Mouse (Mus musculus): Measurements from ENCODE around the gene Thap8. TPM values are rescaled to one million over a fixed set of nuclear protein-coding genes. Genes with fewer than 3 reads are reported as not detected.
A peak's percentile ranks its signal among the peaks of the same experiment; 100 is the strongest.

Gene Thap8
- polyA plus RNA-seq, 1 experiment from 2014 or later, result 0.68 TPM

DNA sequence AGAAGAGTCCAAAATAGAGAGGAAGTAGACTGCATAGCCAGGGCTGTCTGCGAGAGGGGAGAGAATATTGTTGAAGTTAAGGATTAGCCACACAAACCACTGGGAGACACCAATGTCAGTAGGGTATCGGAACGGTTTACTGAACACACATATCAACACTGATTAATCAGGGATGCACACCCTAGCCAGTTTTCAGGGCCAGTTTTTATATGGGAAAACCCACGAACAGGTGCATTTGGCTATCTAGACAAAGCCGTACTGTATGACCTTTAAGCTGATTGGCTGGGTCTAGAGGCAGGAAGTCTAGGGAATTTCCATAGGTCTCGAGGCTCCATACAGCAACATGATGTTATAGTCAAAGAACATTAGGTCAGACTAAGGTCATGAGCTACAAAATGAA lies 43.0 kb downstream of the Thap8 start:
- 38% methylated on average over 6 of the region's 6 CpGs for WGBS
- H3K9me3 ChIP-seq (replicated peaks), result no peaks in the 10 kb centered on the region; the same call in 1 of the 2 replicates
- ATAC-seq, result peak; percentile 3; the same call in 1 of the 2 replicates
- H3K4me2 ChIP-seq, result peak overlapping the region; percentile 86
- H3K27ac ChIP-seq, result peak overlapping the region; percentile 58; the same call in 1 of the 2 replicates
- peak overlapping the region; percentile 83 for H3K4me3 ChIP-seq
- H3K27me3 ChIP-seq, result 0 out of 2 replicates have a peak, but pooled peaks cover 3% of the 10 kb centered on the region
- H3K36me3 ChIP-seq (ENCODE audit: poor library complexity, severe bottlenecking), result no peaks in the 10 kb centered on the region
- peak overlapping the region; percentile 60 for H3K9ac ChIP-seq
- H3K4me1 ChIP-seq, result peaks cover 23% of the 10 kb centered on the region

DNA sequence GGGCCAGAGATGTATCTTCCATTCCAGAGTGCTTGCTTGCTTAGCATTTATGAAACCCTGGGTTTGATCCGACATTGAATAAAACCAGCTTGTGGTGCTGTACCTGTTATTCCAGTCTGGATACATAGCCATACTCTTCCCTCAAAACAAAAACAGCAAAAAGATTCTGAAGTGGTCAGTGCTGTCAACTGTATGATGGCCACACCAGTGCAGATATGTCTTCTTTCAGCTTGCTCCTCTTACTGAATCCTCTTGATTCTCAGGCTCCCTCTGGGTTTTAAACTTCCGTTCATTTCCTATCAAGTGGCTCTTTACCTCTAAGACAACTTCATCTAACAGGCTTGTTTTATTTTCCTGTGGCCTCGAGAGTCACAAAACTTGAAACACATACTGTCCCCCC lies 43.9 kb downstream of the Thap8 start, which contains the start of gene Sdhaf1:
Gene Sdhaf1 (minus strand): TSS at position 101 of the 400 bp plus-strand sequence.
- WGBS, result 81% methylated on average over 3 of the region's 3 CpGs
- peak within 1 kb of the TSS; percentile 60 for H3K9ac ChIP-seq

DNA sequence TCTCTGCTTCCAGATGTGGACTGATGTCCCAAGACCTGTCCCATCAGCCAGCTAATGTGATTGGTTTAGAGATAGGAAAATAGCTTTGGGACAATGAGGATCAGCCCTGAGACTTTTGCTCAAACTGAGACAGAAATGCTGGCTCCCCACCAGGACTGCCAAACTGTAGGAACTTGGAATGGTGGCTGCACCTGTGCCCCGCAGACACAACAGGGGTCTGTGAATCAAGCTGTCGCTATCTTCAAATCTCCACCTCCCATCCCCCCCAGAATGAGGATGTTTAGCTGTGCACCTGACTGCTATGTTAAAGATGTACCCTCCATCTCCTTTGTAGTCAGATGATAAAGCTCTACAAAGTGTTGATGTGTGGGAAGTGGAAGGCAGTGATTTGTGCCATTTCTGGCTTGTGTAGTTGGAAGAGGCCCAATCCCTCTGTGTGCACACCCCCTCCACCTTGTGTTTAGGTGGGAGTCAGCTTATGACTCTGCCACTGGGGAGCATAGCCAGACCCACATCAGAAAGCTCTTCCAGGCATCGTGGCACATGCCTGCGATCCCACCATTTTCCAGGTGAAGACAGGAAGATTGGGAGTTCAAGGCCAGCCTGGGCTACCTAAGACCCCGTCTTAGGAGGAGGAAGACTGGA lies 44.5 kb downstream of the Thap8 start:
- peaks cover 23% of the 10 kb centered on the region for H3K4me1 ChIP-seq
- H3K4me2 ChIP-seq, result no peak overlapping the region
- no peak for ATAC-seq
- H3K27me3 ChIP-seq, result 0 out of 2 replicates have a peak, but pooled peaks cover 5% of the 10 kb centered on the region
- H3K4me3 ChIP-seq, result no peak overlapping the region
- WGBS, result 87% methylated on average over 5 of the region's 5 CpGs
- H3K9ac ChIP-seq, result no peak overlapping the region
- no peaks in the 10 kb centered on the region; the same call in 1 of the 2 replicates for H3K9me3 ChIP-seq (replicated peaks)
- H3K36me3 ChIP-seq (ENCODE audit: poor library complexity, severe bottlenecking), result no peaks in the 10 kb centered on the region
- H3K27ac ChIP-seq, result no peak overlapping the region

More for the DNA sequence above, 43.9 kb downstream of the Thap8 start, which contains the start of gene Sdhaf1:
- Histone ChIP-seq H3K4me2 (peak within 1 kb of the TSS; percentile 86), H3K27ac (peak within 1 kb of the TSS; percentile 58; the same call in 1 of the 2 replicates), H3K4me1 (peaks cover 23% of the 10 kb centered on the region), H3K27me3 (0 out of 2 replicates have a peak, but pooled peaks cover 3% of the 10 kb centered on the region), H3K4me3 (peak within 1 kb of the TSS; percentile 83), H3K9me3 (replicated peaks) (no peaks in the 10 kb centered on the region; the same call in 1 of the 2 replicates), H3K36me3 (ENCODE audit: poor library complexity, severe bottlenecking) (no peaks in the 10 kb centered on the region)
- no peak for ATAC-seq

DNA sequence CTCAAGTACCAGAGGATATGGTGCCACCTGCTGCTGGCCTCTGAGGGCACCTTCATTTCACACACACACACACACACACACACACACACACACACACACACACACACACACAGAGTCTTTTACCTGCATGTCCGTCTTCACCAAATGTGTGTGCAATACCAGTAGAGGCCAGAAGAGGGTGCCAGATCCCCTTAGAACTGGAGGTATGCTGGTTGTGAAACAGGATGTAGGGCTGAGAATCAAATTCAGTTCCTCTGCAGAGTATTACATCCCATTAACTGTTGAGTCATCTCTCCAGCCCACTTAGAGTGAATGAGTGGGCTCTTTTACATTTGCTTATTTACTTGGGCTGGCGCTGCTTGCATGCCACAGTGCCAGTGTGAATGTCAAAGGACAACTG lies 45.5 kb downstream of the Thap8 start:
- ATAC-seq, result no peak
- no peak overlapping the region for H3K9ac ChIP-seq
- H3K9me3 ChIP-seq (replicated peaks), result no peaks in the 10 kb centered on the region; the same call in 1 of the 2 replicates
- H3K27me3 ChIP-seq, result peaks cover 5% of the 10 kb centered on the region; the same call in 1 of the 2 replicates
- WGBS, result 28% methylated on average over 2 of the region's 2 CpGs
- no peaks in the 10 kb centered on the region for H3K36me3 ChIP-seq (ENCODE audit: poor library complexity, severe bottlenecking)
- H3K4me1 ChIP-seq, result peaks cover 23% of the 10 kb centered on the region
- H3K4me3 ChIP-seq, result no peak overlapping the region
- no peak overlapping the region for H3K27ac ChIP-seq
- no peak overlapping the region for H3K4me2 ChIP-seq

DNA sequence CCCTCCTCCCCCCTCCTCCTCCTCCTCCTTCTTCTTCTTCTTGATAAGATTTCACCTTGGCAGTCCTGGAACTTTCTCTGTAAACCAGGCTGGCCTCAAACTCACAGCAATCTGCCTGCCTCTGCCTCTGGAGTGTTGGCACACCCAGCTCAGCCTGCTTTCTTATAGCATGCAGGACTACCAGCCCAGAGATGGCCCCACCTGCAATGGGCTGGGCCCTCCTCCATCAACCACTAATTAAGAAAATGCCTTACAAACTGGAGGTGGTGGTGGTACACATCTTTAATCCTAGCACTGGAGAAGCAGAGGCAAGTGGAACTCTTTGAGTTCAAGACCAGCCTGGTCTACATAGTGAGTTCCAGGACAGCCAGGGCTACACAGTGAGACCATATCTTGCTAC lies 46.5 kb downstream of the Thap8 start:
- no peak overlapping the region for H3K9ac ChIP-seq
- H3K4me3 ChIP-seq, result no peak overlapping the region
- H3K27me3 ChIP-seq, result peaks cover 5% of the 10 kb centered on the region; the same call in 1 of the 2 replicates
- ATAC-seq, result no peak
- H3K36me3 ChIP-seq (ENCODE audit: poor library complexity, severe bottlenecking), result no peaks in the 10 kb centered on the region
- no peak overlapping the region for H3K27ac ChIP-seq
- H3K4me2 ChIP-seq, result no peak overlapping the region
- peaks cover 16% of the 10 kb centered on the region for H3K4me1 ChIP-seq
- no peaks in the 10 kb centered on the region; the same call in 1 of the 2 replicates for H3K9me3 ChIP-seq (replicated peaks)

DNA sequence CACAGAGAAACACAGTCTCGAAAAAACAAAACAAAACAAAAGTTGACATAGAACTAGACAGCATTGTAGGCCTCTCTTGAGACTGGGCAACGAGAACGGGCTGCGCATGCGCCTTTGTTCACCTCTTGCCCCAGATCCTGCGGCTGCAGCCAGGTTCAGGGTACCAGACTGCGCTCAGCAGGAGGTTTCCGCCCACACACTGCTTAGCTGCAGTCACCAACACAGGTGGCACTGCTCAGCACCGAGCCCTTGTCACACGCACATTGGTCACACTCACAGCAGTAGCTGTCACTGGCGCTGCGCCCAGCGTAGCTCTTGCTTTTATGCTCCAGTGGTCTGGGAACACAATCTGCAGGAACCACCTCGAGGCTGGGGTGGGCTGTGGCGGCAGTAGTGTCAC lies 47.2 kb downstream of the Thap8 start:
- H3K9me3 ChIP-seq (replicated peaks), result no peaks in the 10 kb centered on the region; the same call in 1 of the 2 replicates
- 61% methylated on average over 15 of the region's 15 CpGs for WGBS
- peaks cover 17% of the 10 kb centered on the region for H3K4me1 ChIP-seq
- H3K9ac ChIP-seq, result no peak overlapping the region
- H3K36me3 ChIP-seq (ENCODE audit: poor library complexity, severe bottlenecking), result no peaks in the 10 kb centered on the region
- ATAC-seq, result no peak
- H3K27me3 ChIP-seq, result peaks cover 5% of the 10 kb centered on the region; the same call in 1 of the 2 replicates
- no peak overlapping the region for H3K27ac ChIP-seq
- no peak overlapping the region for H3K4me3 ChIP-seq
- H3K4me2 ChIP-seq, result no peak overlapping the region

DNA sequence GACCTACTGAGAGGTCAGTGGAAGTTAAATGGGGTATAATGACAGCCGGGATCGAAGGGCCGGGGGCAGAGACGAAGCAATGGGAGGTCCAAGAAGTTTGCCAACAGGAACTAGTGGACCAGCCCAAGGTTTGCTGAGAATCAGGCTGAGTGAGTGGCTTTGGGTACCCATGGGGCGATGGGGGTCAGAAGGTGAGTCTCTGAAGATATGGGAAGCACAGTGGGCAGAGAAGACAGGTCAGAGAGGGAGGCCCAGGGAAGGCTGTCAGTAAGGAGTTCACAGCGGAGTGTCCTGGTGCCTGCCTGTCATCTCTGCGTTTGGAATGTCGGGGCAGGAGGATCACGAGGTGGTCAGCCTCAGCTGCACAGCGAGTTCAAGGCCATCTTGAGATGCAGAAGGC lies 48.5 kb downstream of the Thap8 start:
- 50% methylated on average over 10 of the region's 10 CpGs for WGBS
- Histone ChIP-seq H3K4me3 (no peak overlapping the region), H3K27me3 (peaks cover 5% of the 10 kb centered on the region; the same call in 1 of the 2 replicates), H3K9me3 (replicated peaks) (no peaks in the 10 kb centered on the region; the same call in 1 of the 2 replicates), H3K4me2 (no peak overlapping the region), H3K9ac (no peak overlapping the region), H3K36me3 (ENCODE audit: poor library complexity, severe bottlenecking) (no peaks in the 10 kb centered on the region), H3K27ac (no peak overlapping the region), H3K4me1 (peaks cover 20% of the 10 kb centered on the region)
- ATAC-seq, result no peak

DNA sequence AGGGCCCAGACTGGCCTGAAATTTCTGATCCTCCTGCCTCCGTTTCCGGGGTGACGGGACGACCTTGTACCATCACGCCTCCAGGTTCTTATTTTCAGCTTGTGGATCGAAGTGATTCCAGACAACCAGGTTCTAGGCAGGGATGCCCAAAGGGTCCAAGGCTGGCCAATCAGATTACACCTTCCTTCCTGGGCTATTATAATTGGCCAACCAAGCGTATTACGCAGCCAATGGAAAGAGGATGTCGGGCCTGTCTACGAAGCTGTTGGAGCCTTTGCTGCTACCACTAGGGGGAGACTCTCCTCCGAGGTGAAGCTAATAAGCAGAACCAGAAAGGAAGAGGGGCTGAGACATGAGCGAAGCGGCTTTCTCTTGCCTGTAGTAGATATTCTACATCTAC lies 52.0 kb downstream of the Thap8 start:
- Histone ChIP-seq H3K9me3 (replicated peaks) (no peaks in the 10 kb centered on the region), H3K36me3 (ENCODE audit: poor library complexity, severe bottlenecking) (no peaks in the 10 kb centered on the region), H3K9ac (no peak overlapping the region), H3K4me1 (peaks cover 33% of the 10 kb centered on the region), H3K27ac (no peak overlapping the region), H3K4me2 (peak overlapping the region; percentile 47), H3K4me3 (peak overlapping the region; percentile 21), H3K27me3 (peaks cover 21% of the 10 kb centered on the region)
- ATAC-seq, result peak; percentile 92
- WGBS, result 5% methylated on average over 13 of the region's 13 CpGs

DNA sequence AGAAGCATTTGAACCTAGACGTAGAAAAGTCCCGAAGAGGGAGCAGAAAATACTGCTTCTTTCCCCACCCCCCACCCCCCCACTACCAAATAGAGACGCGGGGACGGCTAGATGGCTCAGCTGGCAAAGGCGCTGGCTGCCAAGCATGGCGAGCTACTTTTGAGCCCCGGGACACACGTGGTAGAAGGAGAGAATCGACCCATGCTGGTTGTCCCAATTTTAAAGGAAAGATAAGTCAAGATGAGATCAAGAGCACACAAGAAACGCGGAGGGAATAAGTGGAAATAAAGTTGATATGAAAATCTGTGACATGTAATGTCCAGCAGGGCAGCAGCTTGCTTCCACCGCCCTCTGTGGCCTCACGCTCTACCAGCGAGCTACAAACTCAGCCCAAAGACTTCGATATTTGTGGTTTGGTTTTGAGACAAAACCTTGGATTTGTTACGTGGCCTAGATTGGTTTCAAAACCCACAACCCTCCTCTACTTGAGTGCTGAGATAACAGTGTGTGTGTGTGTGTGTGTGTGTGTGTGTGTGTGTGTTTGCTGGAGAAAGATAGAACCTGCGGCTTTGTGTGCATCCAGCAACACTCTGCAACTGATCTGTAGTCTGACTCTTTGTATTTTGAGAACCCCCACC lies 52.8 kb downstream of the Thap8 start:
- no peak for ATAC-seq
- H3K4me2 ChIP-seq, result peak overlapping the region; percentile 47; the same call in 1 of the 2 replicates
- no peak overlapping the region for H3K27ac ChIP-seq
- peaks cover 19% of the 10 kb centered on the region for H3K27me3 ChIP-seq
- H3K4me1 ChIP-seq, result peaks cover 29% of the 10 kb centered on the region
- H3K9me3 ChIP-seq (replicated peaks), result no peaks in the 10 kb centered on the region
- 62% methylated on average over 18 of the region's 18 CpGs for WGBS
- no peaks in the 10 kb centered on the region for H3K36me3 ChIP-seq (ENCODE audit: poor library complexity, severe bottlenecking)
- no peak overlapping the region for H3K9ac ChIP-seq
- H3K4me3 ChIP-seq, result no peak overlapping the region

DNA sequence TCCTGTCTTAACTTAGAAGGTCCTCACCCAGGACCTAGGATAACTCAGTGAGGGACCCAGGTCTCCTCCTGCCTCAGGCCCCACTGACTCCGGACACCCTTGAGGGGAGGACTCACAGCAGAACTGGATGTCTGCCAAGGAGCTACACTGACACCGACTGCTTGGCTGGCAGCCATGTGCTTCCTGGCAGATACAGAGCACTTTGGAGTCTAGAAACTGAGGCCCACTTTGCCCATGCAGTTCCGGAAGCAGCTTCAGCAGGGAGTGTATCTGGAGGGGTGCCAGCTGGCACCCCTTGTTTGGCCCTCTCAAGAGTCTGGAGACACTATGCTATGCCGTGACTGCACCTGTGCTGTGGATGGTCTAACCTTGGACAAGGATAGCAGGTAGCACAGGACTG lies 53.5 kb downstream of the Thap8 start:
- Histone ChIP-seq H3K4me1 (peaks cover 29% of the 10 kb centered on the region), H3K4me3 (no peak overlapping the region), H3K9me3 (replicated peaks) (no peaks in the 10 kb centered on the region), H3K4me2 (no peak overlapping the region), H3K36me3 (ENCODE audit: poor library complexity, severe bottlenecking) (no peaks in the 10 kb centered on the region), H3K27ac (no peak overlapping the region), H3K27me3 (peaks cover 19% of the 10 kb centered on the region), H3K9ac (no peak overlapping the region)
- ATAC-seq, result no peak; the same call in 1 of the 2 replicates
- 31% methylated on average over 4 of the region's 4 CpGs for WGBS

DNA sequence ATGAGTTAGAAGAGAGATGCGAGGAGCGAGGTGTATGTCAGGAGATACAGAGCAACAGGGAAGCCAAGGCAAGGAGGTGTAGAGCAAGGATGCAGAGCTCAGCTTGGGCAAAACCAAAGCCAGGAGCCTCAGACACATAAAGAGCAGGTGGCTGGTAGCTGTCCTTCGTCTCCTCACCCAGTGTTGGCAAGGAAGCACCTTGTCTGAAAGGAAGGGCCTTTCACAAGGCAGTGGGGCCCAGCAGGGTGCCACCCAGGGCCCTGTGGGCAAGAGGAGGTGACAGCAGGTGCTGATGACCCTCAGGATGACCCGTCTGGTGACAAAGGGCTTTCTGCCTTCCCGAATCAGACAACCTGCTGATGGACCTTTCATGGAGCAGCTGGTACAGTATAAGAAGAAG lies 54.7 kb downstream of the Thap8 start:
- Histone ChIP-seq H3K27me3 (peaks cover 22% of the 10 kb centered on the region), H3K27ac (no peak overlapping the region), H3K9ac (peak overlapping the region; percentile 22; the same call in 1 of the 2 replicates), H3K36me3 (ENCODE audit: poor library complexity, severe bottlenecking) (no peaks in the 10 kb centered on the region), H3K9me3 (replicated peaks) (no peaks in the 10 kb centered on the region), H3K4me1 (peaks cover 29% of the 10 kb centered on the region), H3K4me2 (no peak overlapping the region), H3K4me3 (no peak overlapping the region)
- 52% methylated on average over 5 of the region's 5 CpGs for WGBS
- ATAC-seq, result no peak

DNA sequence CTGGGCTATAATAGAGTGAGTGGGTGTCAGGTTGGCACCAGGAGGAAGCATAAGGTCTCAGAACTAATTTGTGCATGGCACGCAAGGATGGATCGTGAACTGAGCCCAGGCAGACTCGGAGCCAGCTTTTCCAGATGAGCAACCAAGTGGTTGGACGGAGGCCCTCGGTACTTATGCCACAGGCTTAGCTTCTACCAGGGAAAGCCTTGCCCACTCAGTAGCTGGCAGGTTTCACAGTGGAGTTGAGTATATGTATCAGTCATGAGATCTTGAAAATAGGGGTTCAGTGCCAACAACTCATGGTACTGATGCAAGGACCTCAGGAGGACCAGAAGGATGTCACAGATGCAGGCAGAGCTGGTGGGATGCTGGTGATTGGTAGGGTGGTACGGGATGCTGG lies 55.8 kb downstream of the Thap8 start:
- H3K4me1 ChIP-seq, result peaks cover 29% of the 10 kb centered on the region
- peaks cover 24% of the 10 kb centered on the region for H3K27me3 ChIP-seq
- H3K36me3 ChIP-seq (ENCODE audit: poor library complexity, severe bottlenecking), result no peaks in the 10 kb centered on the region
- no peak overlapping the region for H3K4me2 ChIP-seq
- no peak for ATAC-seq
- H3K9ac ChIP-seq, result no peak overlapping the region
- H3K4me3 ChIP-seq, result no peak overlapping the region
- no peak overlapping the region for H3K27ac ChIP-seq
- WGBS, result 75% methylated on average over 6 of the region's 6 CpGs
- H3K9me3 ChIP-seq (replicated peaks), result no peaks in the 10 kb centered on the region
